Mouse (Mus musculus) intestine, embryonic 14.5 days (tissue): ENCODE data around the gene Mrps35. TPM values are rescaled to one million over a fixed set of nuclear protein-coding genes. Genes with fewer than 3 reads are reported as not detected.

ENCODE experiments used
- ATAC-seq: fragments of 200-750 bp; cut with Nextera tagmentation; replicated peaks from 2 replicates; pipeline ENCODE4 v1.8.0; 2017; ENCODE audit warnings: low read depth, moderate number of reproducible peaks, moderate TSS enrichment, moderate library complexity; ENCODE audit not compliant: low FRiP score, low TSS enrichment
- DNase-seq: peaks from one replicate; pipeline ENCODE4 v3.0.0-alpha.2; 2018; ENCODE audit warnings: low spot score
- H3K27ac ChIP-seq: fragments of 300-500 bp; sonication (generic); 2 replicates; pipeline ENCODE4 v1.5.1; 2014; ENCODE audit warnings: low read depth, mild to moderate bottlenecking, control low read depth
- H3K27me3 ChIP-seq: fragments of 300-500 bp; sonication (generic); replicated peaks from 2 replicates; pipeline ENCODE4 v1.6.1; 2014; ENCODE audit warnings: low read length, control low read depth; ENCODE audit not compliant: control insufficient read depth, insufficient read depth
- H3K36me3 ChIP-seq: fragments of 300-500 bp; sonication (generic); 2 replicates; pipeline ENCODE4 v1.6.1; 2014; ENCODE audit warnings: low read length, control low read depth; ENCODE audit not compliant: control insufficient read depth, insufficient read depth
- H3K4me1 ChIP-seq: fragments of 300-500 bp; sonication (generic); replicated peaks from 2 replicates; pipeline ENCODE4 v1.6.1; 2014; ENCODE audit warnings: low read length, control low read depth, mixed read lengths; ENCODE audit not compliant: control insufficient read depth, insufficient read depth
- H3K4me2 ChIP-seq: fragments of 300-500 bp; sonication (generic); 2 replicates; pipeline ENCODE4 v1.6.1; 2014; ENCODE audit warnings: low read length
- H3K4me3 ChIP-seq: fragments of 300-500 bp; sonication (generic); 2 replicates; pipeline ENCODE4 v1.5.1; 2014; ENCODE audit warnings: low read depth, low read length, control low read depth, mixed read lengths
- H3K9ac ChIP-seq: fragments of 300-500 bp; sonication (generic); 2 replicates; pipeline ENCODE4 v1.6.1; 2014; ENCODE audit warnings: mild to moderate bottlenecking, low read length
- H3K9me3 ChIP-seq: fragments of 300-500 bp; sonication (generic); 2 replicates; pipeline ENCODE4 v1.6.1; 2016; ENCODE audit warnings: low read length, control low read depth; ENCODE audit not compliant: control insufficient read depth
- WGBS: fragments of 180-500 bp; shearing (Covaris S2); extraction: QIAGEN DNeasy Blood & Tissue Kit; methylation state at CpG from one replicate; pipeline ENCODE4 v1.1.7; 2014; 5-methylcytosine and 5-hydroxymethylcytosine counted together
- polyA plus RNA-seq: library from polyadenylated mRNA; unstranded; fragments of >200 nt; fragmentation: Nextera tagmentation; extraction: Ambion mirVana; gene quantifications from 2 replicates; pipeline ENCODE4 v1.2.1, GENCODE M21; 2014

The Mrps35 gene
- polyA plus RNA-seq, 1 experiment from 2014 or later, result 149 TPM

GRCm38 (mm10) chr6:147118190-147118589 is 75.6 kb downstream of the Mrps35 start:
- ATAC-seq, result no peak
- Histone ChIP-seq H3K4me2 (no peak overlapping the region), H3K9ac (no peak overlapping the region), H3K36me3 (no peaks in the 10 kb centered on the region), H3K27ac (no peak overlapping the region), H3K4me3 (no peak overlapping the region), H3K27me3 (no peaks in the 10 kb centered on the region), H3K4me1 (no peaks in the 10 kb centered on the region), H3K9me3 (no peaks in the 10 kb centered on the region)
- 82% methylated on average over 3 of the region's 3 CpGs for WGBS
- no peak for DNase-seq

- Histone ChIP-seq H3K27ac (no peak overlapping the region), H3K4me3 (no peak overlapping the region), H3K27me3 (no peaks in the 10 kb centered on the region), H3K4me2 (no peak overlapping the region), H3K9ac (no peak overlapping the region), H3K36me3 (no peaks in the 10 kb centered on the region), H3K9me3 (no peaks in the 10 kb centered on the region), H3K4me1 (no peaks in the 10 kb centered on the region)
- ATAC-seq (no peak), DNase-seq (no peak)
- 39% methylated on average over 6 of the region's 6 CpGs for WGBS
These were observed 78.8 kb downstream of the Mrps35 start for GRCm38 (mm10) chr6:147121320-147121719.

Other genes starting within 250 kb of the Mrps35 start
- 2.2 and 2.6 TPM in 2 replicates for gene Arntl2, start 246.7 kb upstream of the Mrps35 start, polyA plus RNA-seq
- not detected in 2 replicates for gene Smco2, start 192.7 kb upstream of the Mrps35 start, polyA plus RNA-seq
- 48.1 and 50.4 TPM in 2 replicates for gene Ppfibp1, start 154.3 kb upstream of the Mrps35 start, polyA plus RNA-seq
- 0.24 and 0.34 TPM in 2 replicates for gene 1700034J05Rik, start 88.3 kb upstream of the Mrps35 start, polyA plus RNA-seq
- 1.8 and 2.5 TPM in 2 replicates for gene Rep15, start 10.2 kb upstream of the Mrps35 start, polyA plus RNA-seq
- 2.6 and 3.0 TPM in 2 replicates for gene Mansc4, start 44.3 kb downstream of the Mrps35 start, polyA plus RNA-seq
- 11.2 and 11.3 TPM in 2 replicates for gene Klhl42, start 48.6 kb downstream of the Mrps35 start, polyA plus RNA-seq
- 1.0 and 1.5 TPM in 2 replicates for gene Pthlh, start 221.4 kb downstream of the Mrps35 start, polyA plus RNA-seq